Mouse (Mus musculus) kidney, embryonic 16.5 days (tissue): ENCODE results near the gene Oca2. TPM values are rescaled to one million over a fixed set of nuclear protein-coding genes. Genes with fewer than 3 reads are reported as not detected.
A peak's percentile ranks its signal among the peaks of the same experiment; 100 is the strongest.

Experiments used
- ATAC-seq: fragments of 200-750 bp; cut with Nextera tagmentation; 2 replicates; pipeline ENCODE4 v1.8.0; 2017; ENCODE audit warnings: moderate TSS enrichment; ENCODE audit not compliant: low FRiP score, low TSS enrichment
- H3K27ac ChIP-seq: fragments of 300-500 bp; sonication (generic); 2 replicates; pipeline ENCODE4 v1.5.1; 2014; ENCODE audit warnings: low read length
- H3K27me3 ChIP-seq: fragments of 300-500 bp; sonication (generic); 2 replicates; pipeline ENCODE4 v1.6.1; 2014; ENCODE audit warnings: low read length, control low read depth, mixed read lengths; ENCODE audit not compliant: insufficient read depth
- H3K36me3 ChIP-seq: fragments of 300-500 bp; sonication (generic); 2 replicates; pipeline ENCODE4 v1.6.1; 2014; ENCODE audit warnings: low read length, control low read depth, mixed read lengths; ENCODE audit not compliant: insufficient read depth
- H3K4me1 ChIP-seq: fragments of 300-500 bp; sonication (generic); 2 replicates; pipeline ENCODE4 v1.6.1; 2014; ENCODE audit warnings: low read length, control low read depth, mixed read lengths; ENCODE audit not compliant: insufficient read depth
- H3K4me2 ChIP-seq: fragments of 300-500 bp; sonication (generic); replicated peaks from 2 replicates; pipeline ENCODE4 v1.6.1; 2014; ENCODE audit warnings: low read depth, low read length
- H3K4me3 ChIP-seq: fragments of 300-500 bp; sonication (generic); 2 replicates; pipeline ENCODE4 v1.5.1; 2014; ENCODE audit warnings: mild to moderate bottlenecking, low read length
- H3K9ac ChIP-seq: fragments of 300-500 bp; sonication (generic); replicated peaks from 2 replicates; pipeline ENCODE4 v1.6.1; 2014; ENCODE audit warnings: low read length
- H3K9me3 ChIP-seq: fragments of 300-500 bp; sonication (generic); 2 replicates; pipeline ENCODE4 v1.6.1; 2016; ENCODE audit warnings: low read length, control low read depth
- WGBS: fragments of 180-500 bp; shearing (Covaris S2); extraction: QIAGEN DNeasy Blood & Tissue Kit; methylation state at CpG from one replicate; pipeline ENCODE4 v1.1.7; 2014; 5-methylcytosine and 5-hydroxymethylcytosine counted together
- polyA plus RNA-seq: library from polyadenylated mRNA; unstranded; fragments of >200 nt; fragmentation: Nextera tagmentation; extraction: Ambion mirVana; gene quantifications from 2 replicates; pipeline ENCODE4 v1.2.1, GENCODE M21; 2015

Oca2 gene
- polyA plus RNA-seq, 1 experiment from 2014 or later, result 0.12 TPM

DNA sequence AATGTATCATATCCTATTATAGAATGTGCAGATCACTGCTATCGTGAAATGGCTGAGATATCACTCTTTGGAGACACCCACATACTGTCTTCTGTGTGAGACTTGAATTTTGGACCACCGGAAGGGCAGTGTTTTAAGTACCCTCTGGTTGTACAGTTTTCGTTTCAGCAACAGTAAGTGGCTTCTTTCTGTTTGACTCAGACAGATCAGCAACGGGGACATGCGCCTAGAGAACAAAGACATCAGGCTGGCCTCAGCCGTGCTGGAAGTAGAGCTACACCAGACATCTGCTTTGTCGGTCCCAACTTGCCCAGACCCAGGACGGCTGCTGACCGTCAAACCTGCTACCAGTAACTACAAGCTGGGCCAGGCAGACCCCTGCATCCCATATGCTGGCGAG is 15.0 kb downstream of the Oca2 start:
- no peak overlapping the region for H3K9ac ChIP-seq
- no peaks in the 10 kb centered on the region for H3K36me3 ChIP-seq
- no peak for ATAC-seq
- no peak overlapping the region for H3K4me3 ChIP-seq
- H3K27ac ChIP-seq, result no peak overlapping the region
- H3K27me3 ChIP-seq, result no peaks in the 10 kb centered on the region
- WGBS, result 82% methylated on average over 10 of the region's 10 CpGs
- no peak overlapping the region for H3K4me2 ChIP-seq
- H3K9me3 ChIP-seq, result no peaks in the 10 kb centered on the region
- H3K4me1 ChIP-seq, result no peaks in the 10 kb centered on the region

DNA sequence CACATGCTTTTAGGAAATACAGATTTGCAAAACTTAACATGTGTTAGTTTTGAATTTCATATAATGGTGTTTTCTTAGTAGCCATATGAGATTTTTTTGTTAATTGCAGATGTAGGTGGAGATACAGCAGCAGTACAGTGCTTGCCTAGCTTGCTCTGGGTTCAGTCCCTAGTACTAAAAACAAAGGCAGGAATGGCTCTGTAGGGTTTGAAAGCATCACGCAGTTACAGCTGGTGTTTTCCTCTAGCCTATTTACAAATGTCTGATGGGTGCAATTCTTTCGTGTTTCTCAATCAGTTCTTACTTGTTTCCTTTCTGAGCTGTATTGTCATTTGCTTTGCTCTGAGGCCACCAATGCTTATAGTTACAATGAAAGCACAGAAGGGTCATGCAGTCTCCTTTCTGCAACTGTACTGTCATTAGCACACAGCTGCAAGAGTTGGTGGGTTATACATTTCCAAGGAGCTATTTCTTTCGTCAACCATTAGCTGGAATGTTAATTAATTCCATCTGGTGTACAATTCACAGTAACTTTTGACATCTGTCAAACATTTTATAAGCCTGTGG is 18.4 kb downstream of the Oca2 start:
- no peaks in the 10 kb centered on the region for H3K9me3 ChIP-seq
- H3K9ac ChIP-seq, result no peak overlapping the region
- H3K4me2 ChIP-seq, result no peak overlapping the region
- WGBS, result 69% methylated on average over 3 of the region's 3 CpGs
- H3K27ac ChIP-seq, result no peak overlapping the region
- no peaks in the 10 kb centered on the region for H3K4me1 ChIP-seq
- ATAC-seq, result no peak
- no peaks in the 10 kb centered on the region for H3K36me3 ChIP-seq
- H3K27me3 ChIP-seq, result no peaks in the 10 kb centered on the region
- no peak overlapping the region for H3K4me3 ChIP-seq

DNA sequence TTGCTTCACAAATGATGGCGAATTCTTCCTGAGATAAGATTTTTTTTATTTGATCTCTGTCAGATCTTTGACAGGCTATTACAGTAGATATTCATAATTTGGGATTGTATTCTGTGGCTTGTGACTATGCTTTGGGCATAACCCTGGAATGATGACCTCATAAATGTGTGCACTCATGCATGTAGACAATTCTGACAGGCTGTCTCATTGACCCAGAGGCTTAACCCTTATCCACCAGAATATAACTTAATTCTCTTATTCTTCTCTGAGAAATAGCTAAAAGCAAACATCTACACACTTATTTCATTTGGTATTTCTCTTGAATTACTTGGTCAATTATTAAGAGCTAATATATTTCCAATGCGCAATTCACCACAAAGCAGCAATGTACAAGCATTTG is 37.9 kb downstream of the Oca2 start:
- no peaks in the 10 kb centered on the region for H3K4me1 ChIP-seq
- no peak for ATAC-seq
- no peak overlapping the region for H3K4me3 ChIP-seq

GRCm38 (mm10) chr7:56291468-56292115 is 52.0 kb downstream of the Oca2 start:
- WGBS, result 29% methylated on average over 6 of the region's 6 CpGs
- no peak overlapping the region for H3K4me3 ChIP-seq
- no peak overlapping the region for H3K27ac ChIP-seq
- ATAC-seq, result no peak
- no peak overlapping the region for H3K4me2 ChIP-seq
- no peaks in the 10 kb centered on the region for H3K4me1 ChIP-seq
- H3K36me3 ChIP-seq, result no peaks in the 10 kb centered on the region
- H3K27me3 ChIP-seq, result no peaks in the 10 kb centered on the region
- no peak overlapping the region for H3K9ac ChIP-seq
- no peaks in the 10 kb centered on the region for H3K9me3 ChIP-seq

More for the DNA sequence above, 37.9 kb downstream of the Oca2 start:
- Histone ChIP-seq H3K4me2 (no peak overlapping the region), H3K9ac (no peak overlapping the region), H3K27me3 (no peaks in the 10 kb centered on the region), H3K27ac (no peak overlapping the region), H3K9me3 (no peaks in the 10 kb centered on the region), H3K36me3 (no peaks in the 10 kb centered on the region)
- WGBS, result 87% methylated on average over 2 of the region's 2 CpGs

GRCm38 (mm10) chr7:56304408-56304807 is 64.8 kb downstream of the Oca2 start:
- H3K9me3 ChIP-seq, result no peaks in the 10 kb centered on the region
- no peak for ATAC-seq
- no peak overlapping the region for H3K4me3 ChIP-seq
- no peaks in the 10 kb centered on the region for H3K4me1 ChIP-seq
- no peak overlapping the region for H3K4me2 ChIP-seq
- no peak overlapping the region for H3K27ac ChIP-seq
- no peak overlapping the region for H3K9ac ChIP-seq
- no peaks in the 10 kb centered on the region for H3K36me3 ChIP-seq
- H3K27me3 ChIP-seq, result no peaks in the 10 kb centered on the region
- 27% methylated on average over 1 of the region's 1 CpGs for WGBS

DNA sequence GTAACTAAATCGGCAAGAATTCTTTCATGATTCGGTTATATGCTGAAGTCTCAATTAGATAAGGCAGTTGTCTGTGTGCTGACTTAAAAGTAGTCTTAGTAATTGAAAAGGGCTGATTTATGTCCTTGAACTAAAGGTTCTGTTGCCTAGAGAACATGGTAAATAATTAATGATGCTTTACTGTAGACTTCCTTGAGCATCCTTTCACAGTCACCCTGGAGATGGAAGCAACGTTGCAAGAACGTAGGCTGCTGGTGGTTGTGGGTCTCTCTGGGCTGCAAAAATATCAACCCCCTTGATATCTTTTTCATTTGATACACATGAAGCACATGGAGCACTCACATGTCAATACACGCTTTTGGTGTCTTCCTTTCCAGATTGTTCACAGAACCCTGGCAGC is 74.8 kb downstream of the Oca2 start:
- no peaks in the 10 kb centered on the region for H3K4me1 ChIP-seq
- H3K9ac ChIP-seq, result no peak overlapping the region
- H3K9me3 ChIP-seq, result no peaks in the 10 kb centered on the region
- ATAC-seq, result no peak
- WGBS, result 60% methylated on average over 5 of the region's 5 CpGs
- no peak overlapping the region for H3K4me3 ChIP-seq
- no peak overlapping the region for H3K27ac ChIP-seq
- H3K27me3 ChIP-seq, result no peaks in the 10 kb centered on the region
- no peaks in the 10 kb centered on the region for H3K36me3 ChIP-seq
- H3K4me2 ChIP-seq, result no peak overlapping the region

GRCm38 (mm10) chr7:56315630-56316529 is 76.3 kb downstream of the Oca2 start:
- H3K4me3 ChIP-seq, result no peak overlapping the region
- H3K4me1 ChIP-seq, result no peaks in the 10 kb centered on the region
- no peaks in the 10 kb centered on the region for H3K36me3 ChIP-seq
- no peak overlapping the region for H3K4me2 ChIP-seq
- no peaks in the 10 kb centered on the region for H3K9me3 ChIP-seq
- ATAC-seq, result no peak
- no peaks in the 10 kb centered on the region for H3K27me3 ChIP-seq
- H3K9ac ChIP-seq, result no peak overlapping the region
- H3K27ac ChIP-seq, result no peak overlapping the region
- 65% methylated on average over 7 of the region's 7 CpGs for WGBS

DNA sequence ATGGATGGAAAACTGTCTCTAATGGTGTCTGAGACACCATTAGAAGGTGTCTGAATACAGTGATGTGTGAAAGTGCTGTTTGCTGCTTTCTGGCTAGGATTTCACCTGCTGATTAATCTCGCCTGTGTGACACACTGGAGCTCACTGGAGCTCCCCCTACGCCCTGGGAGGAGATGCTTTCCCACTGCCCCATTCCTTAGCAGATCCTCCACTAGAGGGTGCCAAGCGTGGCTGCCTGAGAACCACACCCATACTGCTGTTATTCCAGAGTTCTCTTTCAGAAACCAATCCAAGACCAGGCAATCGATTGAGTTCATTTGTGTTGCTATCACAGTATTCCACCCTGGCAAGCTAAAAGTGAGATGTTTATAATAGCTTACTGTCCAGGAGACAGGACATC is 88.2 kb downstream of the Oca2 start:
- Histone ChIP-seq H3K27ac (no peak overlapping the region), H3K4me1 (no peaks in the 10 kb centered on the region), H3K36me3 (no peaks in the 10 kb centered on the region), H3K4me2 (no peak overlapping the region), H3K4me3 (no peak overlapping the region), H3K9ac (no peak overlapping the region), H3K9me3 (no peaks in the 10 kb centered on the region), H3K27me3 (no peaks in the 10 kb centered on the region)
- ATAC-seq, result 0 out of 2 replicates have a peak, but pooled peaks have one; percentile 19
- WGBS, result 34% methylated on average over 4 of the region's 4 CpGs

- ATAC-seq, result no peak; the same call in 1 of the 2 replicates
- H3K4me1 ChIP-seq, result no peaks in the 10 kb centered on the region
- H3K4me3 ChIP-seq, result no peak overlapping the region
- no peaks in the 10 kb centered on the region for H3K36me3 ChIP-seq
- H3K9ac ChIP-seq, result no peak overlapping the region
- no peak overlapping the region for H3K27ac ChIP-seq
- H3K4me2 ChIP-seq, result no peak overlapping the region
- no peaks in the 10 kb centered on the region for H3K27me3 ChIP-seq
- no peaks in the 10 kb centered on the region for H3K9me3 ChIP-seq
- 53% methylated on average over 3 of the region's 3 CpGs for WGBS
Observed at GRCm38 (mm10) chr7:56348528-56348927, 109.0 kb downstream of the Oca2 start.
